Mouse (Mus musculus): ENCODE measurements at regions not wholly inside any gene's neighbourhood (a gene's known extent, or its start where the extent isn't known, plus 50 kb on each side); places are given as distances from the start of the nearest gene placed in this dataset.

DNA sequence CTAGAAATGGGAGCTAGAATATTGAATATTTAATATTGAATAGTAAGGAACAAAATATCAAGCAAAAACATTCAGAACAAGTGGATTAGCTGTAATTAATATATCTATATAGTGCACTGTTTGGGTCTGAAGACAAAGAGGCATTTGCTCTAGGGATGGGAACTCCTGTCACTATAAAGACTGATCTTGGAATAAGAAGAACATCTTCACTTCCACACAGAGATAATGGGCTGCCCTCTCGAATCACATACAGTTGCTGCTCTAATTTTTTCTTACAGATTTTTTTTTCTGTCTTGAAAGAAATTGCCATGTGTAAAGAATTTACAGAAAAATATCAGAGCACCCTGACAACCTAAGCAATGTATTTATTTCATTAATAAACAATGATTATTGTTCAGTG is 229.7 kb upstream of the Zic4 start:
- DNase-seq (ENCODE audit: extremely low spot score, low spot score) = no peak

DNA sequence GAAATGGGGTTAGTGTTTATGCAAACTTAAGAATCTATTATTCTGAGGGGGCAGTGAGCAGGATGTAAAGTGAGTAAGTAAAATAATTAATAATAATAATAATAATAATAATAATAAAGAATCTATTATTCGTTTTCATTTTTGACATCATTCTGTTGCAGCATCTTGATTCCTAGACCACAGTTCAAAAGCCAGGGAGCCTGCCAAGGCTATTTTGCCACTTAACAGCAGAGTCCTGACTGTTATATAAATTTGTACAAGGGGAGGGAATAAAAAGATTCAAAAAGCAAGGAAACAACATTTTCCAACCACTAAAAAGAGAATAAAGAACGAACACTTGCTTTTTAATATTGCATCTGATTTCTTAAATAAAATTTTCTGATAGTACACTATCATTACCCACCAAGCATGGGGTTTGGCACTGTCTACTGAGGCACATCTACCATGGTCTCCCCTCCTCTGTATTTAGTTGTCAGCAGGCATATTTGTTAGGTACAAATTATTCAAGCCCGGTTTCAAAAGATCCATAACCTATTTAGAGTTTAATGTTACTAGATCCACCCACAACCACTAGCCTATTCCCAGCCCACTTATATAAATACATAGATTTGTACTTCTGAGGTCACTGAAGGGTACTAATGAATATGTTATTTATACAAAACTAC is 228.8 kb upstream of the Zic4 start:
- no peak for DNase-seq (ENCODE audit: extremely low spot score, low spot score)

DNA sequence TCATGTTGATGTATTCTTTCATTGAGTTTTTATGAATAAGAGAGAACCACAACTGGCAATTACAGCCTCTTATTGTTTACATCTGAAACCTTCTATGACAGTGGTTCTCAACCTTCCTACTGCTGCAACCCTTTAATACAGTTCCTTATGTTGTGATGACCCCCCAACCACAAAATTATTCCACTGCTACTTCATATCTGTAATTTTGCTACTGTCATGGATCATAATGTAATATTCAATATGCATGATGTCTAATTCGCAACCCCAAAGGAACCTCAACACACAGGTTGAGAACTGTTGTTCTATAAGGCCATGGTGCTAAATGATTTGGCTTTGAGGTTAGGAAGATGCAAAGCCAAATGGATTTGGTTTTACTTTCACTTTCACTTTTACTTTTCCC is 227.9 kb upstream of the Zic4 start:
- no peak for DNase-seq (ENCODE audit: extremely low spot score, low spot score)

DNA sequence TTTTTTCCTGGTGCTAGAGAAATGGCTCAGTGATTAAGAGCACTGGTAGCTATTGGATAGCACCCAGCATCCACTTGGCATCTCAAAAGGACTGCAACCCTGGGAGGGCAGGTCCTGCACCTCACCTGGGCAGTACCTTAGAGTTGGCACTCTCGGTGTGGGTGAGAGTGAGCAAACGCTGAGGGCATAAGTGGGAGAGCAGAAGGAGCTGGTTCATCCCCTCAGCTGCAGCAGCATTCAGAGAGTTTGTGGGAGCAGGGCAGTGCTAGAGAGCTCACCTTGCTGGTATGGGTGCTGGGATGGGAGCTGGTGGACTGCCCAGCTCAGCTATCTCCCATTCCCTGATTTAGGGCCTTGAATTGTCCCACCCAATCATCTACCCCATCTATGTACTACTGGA is 227.1 kb upstream of the Zic4 start:
- no peak for DNase-seq (ENCODE audit: extremely low spot score, low spot score)

DNA sequence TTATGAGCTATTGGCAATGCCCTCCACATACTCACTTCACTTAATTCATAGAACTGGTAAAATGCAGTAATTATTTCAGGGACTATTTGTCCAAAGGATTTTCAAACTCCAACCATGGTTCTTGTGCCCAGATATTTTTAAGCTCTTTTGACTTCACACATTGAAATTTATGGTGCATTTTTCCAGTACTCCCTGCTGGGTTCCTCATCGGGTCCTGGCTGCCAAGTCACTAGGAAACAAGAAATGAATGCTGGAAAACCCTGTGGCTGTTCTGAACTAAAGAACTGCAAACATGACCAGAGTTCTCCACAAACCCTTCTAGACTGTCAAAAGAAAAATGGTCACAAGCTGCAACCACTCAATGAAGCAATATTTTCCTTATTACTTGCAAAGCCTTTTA is 221.6 kb upstream of the Zic4 start:
- no peak for DNase-seq (ENCODE audit: extremely low spot score, low spot score)

DNA sequence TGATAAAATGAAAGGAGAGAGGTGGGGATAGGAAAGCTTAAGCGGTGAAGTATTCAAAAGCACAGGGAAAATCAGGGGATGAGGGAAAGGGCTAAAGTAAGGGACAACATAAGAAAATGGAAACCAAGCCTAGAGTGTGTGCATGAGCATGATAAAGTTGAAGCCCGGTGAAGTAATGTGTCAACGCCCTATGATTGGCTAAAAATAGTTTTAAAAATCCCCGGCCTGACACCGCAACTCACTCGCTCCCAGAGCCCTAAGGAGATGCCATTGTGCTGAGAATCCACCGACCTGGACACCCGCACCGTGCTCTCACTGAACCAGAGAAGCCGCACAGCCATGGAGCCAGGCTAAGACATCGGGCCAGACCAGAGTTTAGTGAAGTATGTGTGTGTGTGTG is 210.3 kb upstream of the Zic4 start:
- DNase-seq (ENCODE audit: extremely low spot score, low spot score) = no peak

DNA sequence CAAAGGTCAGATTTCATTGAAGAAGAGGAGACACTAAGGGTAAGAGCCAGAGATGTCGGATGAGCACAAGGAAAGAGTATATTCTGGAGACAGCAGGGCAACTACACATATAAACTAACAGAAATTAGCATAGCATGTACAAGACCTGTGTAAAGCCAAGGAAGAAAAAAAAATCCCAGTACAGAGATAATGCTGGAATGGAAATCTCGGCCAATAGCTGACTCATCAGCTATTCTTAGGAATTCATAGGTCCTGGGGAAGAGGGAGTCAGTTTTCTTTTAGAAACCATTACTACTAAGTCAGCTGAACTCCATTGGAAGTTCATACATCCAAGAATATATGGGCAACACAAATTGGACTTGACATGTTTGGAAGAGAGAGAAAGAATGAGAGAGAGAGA is 202.9 kb upstream of the Zic4 start:
- no peak for DNase-seq (ENCODE audit: extremely low spot score, low spot score)

DNA sequence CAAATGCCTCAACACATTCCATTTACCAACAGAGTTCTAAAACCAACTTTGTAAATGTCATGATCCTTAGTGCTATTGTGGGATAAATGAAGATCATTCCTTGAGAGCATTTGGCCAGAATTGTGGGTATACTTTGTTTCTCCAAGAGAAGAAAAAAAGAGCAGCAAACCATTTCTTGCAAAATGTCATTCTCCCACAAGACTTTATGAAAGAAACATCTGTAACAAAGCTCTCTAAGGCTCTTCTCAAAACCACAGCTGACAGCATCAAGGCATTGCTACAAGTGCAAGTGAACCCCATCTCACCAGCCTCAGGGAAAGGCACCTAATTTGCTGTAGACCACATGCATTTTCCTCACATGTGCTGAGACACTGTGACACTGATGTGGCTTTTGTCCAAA is 194.3 kb upstream of the Zic4 start:
- no peak for DNase-seq (ENCODE audit: extremely low spot score, low spot score)

DNA sequence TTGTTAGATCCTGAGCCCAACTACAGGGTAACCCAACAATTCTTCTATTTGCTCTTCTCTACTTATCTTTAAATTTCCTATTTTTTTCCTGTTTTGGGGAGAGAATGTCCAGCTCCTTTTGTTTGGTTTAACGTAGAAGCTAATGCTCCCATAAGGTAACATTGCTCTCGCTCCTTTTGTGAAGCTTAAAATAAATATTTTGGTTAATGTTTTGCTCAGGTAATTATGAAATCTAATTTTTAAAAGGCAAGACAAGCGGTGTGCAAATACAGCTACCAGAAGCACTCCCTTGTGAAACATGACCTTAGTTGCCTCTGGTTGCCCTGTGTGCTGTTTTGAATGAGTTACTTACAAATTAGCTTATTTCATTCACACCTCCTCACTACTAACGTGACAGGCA is 169.0 kb upstream of the Zic4 start:
- no peak for DNase-seq (ENCODE audit: extremely low spot score, low spot score)

DNA sequence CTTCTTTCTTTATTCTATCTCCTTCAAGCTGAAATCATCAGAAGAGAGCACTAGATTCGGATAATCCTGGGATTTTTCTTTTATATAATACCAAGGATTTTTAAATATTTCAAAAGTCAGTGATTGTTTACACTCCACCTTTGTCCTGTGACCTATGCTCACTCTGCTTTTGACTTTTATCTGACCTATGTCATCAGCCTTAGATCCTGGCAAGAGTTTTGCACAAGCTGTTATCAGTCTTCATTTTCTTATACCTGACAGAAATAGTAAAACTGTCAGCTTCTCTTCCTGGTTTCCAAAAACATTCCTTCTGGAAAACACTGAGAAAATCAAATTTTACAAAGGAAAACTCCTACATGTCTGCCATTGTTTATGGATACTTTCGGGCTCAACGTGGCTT is 168.3 kb upstream of the Zic4 start:
- no peak for DNase-seq (ENCODE audit: extremely low spot score, low spot score)

DNA sequence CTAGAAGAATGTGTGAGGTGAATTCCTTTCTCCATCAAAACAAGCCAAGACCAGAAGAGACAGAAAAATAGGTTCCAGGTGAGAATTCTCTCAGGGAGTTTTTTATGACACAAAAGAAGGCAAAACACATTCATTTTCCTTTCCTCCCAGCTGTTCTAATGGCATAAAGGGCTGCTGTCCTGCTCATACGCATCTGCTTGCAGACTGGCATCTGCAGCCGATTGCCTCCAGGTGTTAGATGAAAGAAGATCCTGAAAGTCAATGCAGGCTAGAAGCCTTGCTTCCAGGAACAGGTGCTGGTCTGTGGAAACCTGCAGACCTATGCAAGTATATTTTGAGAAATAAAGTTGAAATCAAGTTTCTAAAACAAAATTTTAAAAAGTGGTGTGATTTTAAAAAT is 154.9 kb upstream of the Zic4 start:
- peak; percentile 22 for DNase-seq (ENCODE audit: extremely low spot score, low spot score)

DNA sequence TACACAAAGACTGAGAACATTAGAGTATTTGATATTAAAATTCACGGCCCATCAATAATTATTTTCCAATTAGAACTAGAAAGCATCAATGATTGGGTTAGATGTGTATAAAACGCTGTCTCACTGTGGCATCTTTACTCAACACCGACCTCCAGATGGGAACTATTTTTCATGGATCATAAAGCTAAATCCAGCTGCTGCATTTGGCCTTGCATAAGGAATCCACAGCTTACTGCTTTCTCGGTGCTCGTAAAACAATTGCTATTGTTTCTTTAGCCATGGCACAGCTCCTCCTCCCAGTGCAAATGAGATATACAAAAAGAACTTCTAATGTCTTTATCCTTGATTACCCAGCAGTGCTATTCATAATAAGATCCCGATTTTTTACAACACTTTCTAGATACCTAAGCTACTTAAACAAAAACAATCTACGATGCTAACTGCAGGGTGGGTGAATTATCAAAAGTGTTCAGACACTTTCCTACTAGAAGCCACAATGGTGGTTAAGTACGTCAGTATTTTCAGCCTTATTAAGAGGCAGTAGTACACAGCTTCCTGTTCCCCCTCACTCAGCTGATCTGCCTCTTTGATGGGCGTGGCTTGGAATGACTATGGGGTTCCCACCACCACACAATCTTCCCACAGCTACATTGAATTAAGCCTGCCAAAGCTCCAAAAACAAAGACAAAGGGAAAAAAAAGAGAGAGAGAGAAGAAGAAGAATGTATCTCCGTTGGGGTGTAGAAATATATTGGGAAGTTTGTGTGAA is 134.4 kb upstream of the Zic4 start:
- DNase-seq (ENCODE audit: extremely low spot score, low spot score) = no peak

DNA sequence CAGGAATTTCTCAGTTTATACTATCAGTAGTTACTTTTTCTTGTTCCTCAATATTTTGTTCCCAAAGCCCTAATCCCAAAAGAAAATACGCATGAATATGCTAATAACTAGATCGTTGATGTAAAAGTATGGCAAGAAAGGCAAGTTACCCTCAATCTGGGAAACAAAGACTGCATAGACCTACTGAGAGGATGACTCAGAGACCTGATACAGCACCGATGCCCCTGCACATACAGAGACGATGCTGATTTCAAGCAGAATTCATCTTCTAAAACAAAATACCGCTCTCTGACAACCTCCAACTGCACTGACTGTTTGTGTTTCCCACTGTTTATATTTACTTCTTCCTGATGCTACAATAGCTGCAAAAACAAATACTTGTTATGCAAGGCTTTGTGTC is 133.7 kb upstream of the Zic4 start:
- no peak for DNase-seq (ENCODE audit: extremely low spot score, low spot score)

DNA sequence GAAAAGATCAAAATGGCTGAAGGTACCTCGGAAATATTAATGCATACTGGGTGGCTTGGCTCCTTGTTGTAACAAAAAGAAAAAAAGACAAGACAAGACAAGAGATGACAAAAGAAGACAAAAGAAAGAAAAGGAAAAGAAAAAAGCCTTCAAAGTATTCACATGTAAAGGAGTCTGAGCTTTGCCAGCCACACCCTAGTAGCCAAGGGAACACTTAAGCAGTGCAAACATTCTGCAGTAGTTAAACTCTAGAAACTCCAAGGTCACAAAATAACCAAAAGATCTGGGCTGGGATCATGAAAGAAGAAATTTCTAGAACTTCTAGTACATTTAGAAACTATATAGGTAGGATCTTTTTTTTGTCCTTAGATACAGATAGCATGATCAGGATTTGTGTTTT is 108.3 kb upstream of the Zic4 start:
- DNase-seq (ENCODE audit: extremely low spot score, low spot score) = no peak

DNA sequence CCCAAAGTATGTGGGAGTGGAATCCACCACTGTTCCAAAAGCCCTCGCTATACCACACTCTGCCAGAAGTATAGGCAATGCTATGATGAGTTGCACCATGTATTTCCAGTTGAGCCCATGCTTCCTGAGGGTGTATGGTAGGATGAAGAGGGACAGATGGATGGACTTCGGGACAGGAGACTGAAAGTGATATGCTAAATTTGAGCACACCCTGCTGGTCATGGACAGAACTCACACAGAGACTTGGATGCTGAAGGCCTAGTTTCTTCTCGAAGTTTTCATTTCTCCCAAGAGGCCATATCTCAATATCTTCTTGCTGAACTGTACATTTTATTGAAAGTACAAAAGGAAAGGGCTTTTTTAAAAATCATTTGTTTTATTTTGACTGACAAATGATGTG is 70.9 kb upstream of the Zic4 start:
- no peak for DNase-seq (ENCODE audit: extremely low spot score, low spot score)

All from neural tube, embryonic 10.5 days (tissue).